Mouse (Mus musculus) cerebellum, adult 9-10 months (tissue): ENCODE data around the gene Reck.

Experiments
- DNase-seq: peaks from one replicate; pipeline ENCODE4 v3.0.0; 2022

The Reck gene

DNA sequence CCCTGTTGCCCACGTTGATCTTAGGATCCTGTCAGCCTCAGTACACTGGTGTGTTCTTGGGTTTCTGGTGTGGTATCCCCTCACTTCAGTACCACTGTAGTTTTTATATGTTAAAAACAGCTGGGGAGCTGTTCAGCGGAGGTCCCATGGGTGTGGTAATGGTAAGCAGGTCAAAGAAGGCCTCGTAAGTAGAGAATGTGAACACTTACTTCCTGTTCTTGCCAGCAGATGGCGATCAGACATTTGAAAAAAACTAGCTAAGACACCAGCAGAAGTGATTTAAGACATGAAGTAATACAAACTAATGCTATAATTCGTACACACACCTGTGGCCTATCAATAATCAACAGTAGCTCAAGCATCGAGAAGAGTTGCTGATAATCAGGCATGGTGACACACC is 31.1 kb downstream of the Reck start:
- peak; percentile 44 for DNase-seq

DNA sequence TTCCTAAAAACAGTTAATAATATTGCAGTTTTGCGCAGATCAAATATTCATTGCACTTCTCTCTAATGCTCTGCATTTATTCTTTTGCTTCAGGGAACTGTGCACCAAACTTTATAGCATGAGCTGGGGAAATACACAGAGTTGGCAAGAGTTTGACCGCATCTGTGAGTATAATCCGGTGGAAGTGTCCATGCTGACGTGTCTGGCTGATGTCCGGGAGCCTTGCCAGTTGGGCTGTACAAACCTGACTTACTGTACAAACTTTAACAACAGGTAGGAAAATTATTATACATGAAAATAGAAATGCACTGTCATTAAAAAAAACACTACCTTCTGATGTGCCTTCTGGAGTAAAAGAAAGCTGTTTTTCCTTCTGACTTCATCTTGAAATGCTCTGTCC is 42.9 kb downstream of the Reck start:
- DNase-seq, result no peak

DNA sequence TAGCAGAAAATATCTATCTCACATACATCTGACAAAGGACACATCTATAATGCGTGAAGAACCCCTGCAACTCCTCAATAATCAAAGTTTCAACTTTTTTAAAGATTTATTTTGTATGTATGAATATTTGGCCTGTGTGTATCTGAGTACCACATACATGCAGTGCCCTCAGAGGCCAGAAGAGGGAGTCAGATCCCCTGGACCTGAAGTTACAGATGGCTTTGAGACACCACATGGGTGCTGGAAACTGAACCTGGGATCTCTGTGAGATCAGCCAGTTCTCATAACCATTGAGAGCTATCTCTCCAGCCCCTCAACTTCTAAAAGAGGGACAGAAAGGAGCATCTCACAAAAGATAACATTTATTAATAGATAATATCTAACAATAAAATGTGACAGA is 45.3 kb downstream of the Reck start:
- DNase-seq, result no peak

DNA sequence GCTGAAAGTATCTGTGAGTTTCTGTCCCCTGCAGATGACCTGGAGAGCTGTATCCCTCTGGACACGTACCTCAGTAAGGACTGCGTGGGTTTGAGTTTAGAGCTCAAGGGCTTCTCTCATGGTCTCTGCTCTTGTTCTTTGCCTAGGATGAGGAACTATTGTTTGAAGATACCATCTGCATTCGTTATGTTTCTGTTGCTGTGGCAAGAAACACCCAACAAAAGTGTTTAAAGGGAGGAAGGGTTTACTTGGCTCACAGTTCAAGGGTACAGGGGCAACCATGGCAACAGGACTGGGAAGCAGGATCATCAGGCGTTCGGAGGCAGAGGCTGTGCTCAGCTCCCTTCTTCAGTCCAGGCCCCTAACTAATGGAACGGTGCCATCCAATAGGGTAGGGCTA is 49.8 kb downstream of the Reck start:
- no peak for DNase-seq

DNA sequence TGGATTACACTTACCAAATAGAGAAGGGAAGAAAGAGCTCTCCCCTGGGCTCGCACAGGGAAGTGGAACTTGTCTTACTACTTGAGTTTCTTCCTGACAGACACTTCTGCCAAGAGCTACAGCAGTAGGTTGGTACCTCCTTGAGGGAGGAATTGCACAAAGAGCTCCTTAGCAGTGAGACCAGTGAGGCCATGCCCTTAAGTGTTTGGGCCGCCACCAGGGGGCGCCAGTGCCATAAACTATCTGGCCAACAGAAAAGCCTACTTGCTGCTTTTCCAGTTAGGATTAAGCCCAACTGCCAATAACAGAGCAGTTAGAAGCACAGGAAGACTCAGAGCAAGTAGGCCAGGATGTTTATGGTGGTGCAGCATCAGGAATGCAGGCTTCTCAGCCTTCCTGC is 50.4 kb downstream of the Reck start:
- DNase-seq, result peak; percentile 65

DNA sequence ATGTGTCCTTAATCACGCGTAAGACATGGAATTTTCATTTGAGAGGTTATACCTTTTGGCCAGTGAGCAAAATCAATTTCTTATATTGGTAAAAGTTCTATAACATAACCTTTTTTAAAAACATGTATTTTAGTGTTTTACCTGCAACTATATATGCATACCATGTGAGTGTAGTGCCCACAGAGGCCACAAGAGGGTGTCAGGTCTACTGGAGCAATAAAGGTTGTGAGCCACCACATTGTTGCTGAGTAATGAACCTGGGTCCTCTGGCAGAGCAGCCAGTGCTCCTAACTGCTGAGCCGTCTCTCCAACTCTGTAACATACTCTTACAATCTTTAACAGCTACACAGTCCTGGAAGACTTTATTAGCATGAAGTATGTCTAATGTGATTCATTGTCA is 52.5 kb downstream of the Reck start:
- DNase-seq, result no peak

DNA sequence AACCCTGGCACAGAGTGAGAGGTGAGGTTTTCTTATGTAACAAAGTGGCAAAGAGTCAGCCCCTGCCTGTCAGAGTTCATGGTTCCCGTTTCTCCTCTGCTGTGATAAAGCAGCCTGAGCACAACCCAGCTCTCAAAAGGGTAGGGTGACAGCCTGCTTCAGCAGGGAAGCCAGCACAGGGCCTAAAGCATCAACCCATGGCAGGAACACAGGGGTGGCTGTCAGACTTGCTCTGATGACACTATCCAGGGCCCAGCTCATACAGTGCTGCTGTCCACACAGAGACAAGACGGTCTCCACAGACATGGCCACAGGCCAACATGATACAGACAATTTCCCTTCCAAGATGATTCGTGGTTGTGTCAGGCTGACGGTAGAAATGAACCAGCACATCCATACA is 56.5 kb downstream of the Reck start:
- no peak for DNase-seq

DNA sequence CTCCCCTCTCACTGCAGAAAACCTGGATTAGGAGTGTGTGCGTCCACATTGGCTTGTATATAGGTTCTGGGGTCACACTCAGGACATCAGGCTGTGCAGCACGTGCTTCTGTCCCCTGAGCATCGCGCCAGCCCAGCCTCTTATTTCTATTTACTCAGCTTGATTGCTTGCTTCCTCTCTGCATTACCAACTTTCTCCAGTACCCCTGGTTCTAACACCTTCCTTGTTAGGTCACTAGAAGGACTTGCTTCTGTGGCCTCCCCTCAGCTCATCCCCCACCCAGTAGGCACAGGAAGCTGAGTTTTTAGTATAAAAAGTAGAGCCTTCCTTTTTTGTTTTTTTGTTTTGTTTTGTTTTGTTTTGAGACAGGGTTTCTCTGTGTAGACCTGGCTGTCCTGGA is 60.9 kb downstream of the Reck start:
- DNase-seq, result no peak

DNA sequence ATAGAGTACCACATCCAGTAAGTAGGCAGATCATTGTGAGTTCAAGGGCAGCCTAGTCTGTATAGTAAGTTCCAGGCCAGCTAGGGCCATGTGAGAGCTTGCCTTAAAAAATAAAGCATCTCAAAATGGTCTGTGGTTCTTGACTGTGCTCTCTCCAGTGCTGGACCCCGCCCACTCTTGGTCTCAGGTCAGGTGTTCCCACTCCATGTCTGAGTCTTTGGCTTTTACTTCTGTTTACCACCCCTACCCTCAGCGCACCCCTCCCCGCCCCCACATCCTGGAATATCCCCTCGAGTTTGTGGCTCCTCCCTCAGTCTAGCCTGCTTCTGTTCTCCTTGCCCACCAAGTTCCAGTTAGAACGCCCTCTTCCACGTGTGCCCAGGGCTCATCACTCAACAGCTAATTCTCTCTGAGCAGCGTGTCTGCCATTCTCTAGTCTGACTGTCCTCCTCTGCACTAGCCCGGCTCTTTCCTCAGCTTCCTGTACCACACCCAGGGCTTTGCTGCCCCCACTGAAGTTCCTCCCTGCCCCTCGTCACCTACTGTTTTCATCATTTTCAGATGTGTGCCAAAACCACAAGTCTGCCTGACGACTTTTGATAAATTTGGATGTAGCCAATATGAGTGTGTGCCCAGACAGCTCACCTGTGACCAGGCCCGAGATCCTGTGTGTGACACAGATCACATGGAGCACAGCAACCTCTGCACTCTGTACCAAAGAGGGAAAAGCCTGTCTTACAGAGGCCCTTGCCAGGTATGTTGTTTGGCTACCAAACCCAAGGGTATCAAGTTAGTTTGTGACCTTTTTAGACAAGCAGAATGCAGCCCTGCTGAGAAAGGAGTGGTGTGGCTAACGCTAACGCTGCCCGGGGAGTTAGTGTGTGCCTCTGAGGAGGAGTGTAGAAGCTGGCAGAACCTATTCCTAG is 61.7 kb downstream of the Reck start:
- no peak for DNase-seq

DNA sequence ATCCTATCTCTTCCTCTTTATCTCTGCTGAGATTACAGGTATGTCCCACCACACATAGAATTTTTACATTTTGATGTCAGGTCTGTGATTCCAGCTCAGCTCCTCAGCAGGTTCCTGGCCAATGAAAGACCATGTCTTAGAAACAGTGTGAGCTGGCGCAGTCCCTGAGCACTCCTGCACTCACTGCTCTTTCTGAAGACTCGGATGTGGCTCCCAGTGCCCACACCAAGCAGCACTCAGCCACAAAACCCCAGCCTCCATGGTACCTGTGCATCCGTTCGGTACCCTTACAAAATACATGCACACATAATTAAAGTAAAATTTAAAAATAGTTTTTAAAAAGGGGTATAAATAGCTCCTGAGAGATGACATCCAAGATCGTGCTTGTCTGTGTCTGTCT is 66.0 kb downstream of the Reck start:
- DNase-seq, result no peak

DNA sequence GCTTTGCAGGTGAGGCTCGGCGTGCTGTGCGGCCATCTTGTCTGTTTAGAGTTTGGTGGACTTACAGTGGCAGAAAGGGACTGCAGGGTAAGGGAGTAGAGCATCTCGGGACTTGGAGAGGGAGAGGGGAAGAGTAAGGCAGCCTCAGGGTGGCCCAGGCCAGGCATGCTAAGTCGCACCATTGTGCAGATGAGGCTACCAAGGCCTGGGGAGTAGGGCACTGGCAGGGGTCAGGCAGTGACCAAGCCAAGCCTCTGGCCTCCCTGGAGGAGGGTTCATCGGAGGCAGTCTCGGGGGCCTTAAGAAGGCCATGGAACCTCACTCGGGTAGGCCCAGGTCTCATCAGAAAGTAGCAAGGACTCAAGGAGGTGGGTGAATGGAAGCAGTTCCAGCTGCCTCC is 67.1 kb downstream of the Reck start:
- DNase-seq, result no peak

DNA sequence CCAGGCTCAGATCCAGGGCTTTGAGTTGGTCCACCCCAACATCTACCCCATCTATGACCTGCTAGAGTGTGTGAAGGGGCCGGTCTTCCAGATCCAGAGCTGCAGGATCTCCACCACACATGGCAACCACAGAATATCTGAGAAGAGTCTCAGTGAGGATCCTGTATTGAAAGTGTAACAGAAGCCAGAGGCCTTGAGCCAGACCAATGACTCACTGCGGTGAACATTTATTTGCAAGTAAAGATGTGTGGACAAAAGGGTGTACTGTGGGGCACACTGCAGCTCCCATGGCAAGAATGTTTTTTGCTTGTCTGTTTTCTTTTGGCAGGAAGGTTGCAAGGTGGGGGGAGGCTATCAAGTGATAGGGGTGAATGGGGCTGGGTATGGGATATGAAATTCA is 72.2 kb downstream of the Reck start:
- no peak for DNase-seq

DNA sequence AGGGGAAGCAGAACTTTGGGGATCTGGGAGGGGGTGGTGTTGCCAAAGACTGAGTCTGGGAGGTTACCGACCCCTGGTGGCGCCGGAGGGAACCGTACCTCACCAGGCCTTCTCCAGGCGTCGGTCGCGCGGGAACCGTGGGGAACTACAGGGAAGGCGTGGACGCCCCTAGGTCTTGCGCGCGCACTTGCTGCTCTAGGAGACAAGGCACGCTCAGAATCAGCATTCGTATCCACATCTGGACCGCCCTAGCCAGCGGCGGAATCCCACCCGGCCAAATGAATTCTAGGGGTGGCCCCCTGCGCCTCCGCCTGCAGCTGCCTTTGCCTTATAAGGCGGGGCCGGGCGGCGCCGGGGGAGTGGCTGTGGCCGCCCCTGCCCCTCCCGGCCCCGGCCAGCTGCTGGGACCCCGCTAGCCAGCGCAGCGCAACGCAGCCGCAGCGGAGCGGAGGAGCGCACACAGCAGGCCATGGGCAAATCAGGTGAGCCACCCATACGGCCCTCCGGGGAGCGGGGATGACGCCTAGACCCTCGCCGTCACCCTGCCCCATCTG is 82.0 kb downstream of the Reck start, which contains the start of gene Glipr2:
TSS of gene Glipr2 (plus strand) at position 110 of the 554 bp plus-strand sequence.
- no peak for DNase-seq

DNA sequence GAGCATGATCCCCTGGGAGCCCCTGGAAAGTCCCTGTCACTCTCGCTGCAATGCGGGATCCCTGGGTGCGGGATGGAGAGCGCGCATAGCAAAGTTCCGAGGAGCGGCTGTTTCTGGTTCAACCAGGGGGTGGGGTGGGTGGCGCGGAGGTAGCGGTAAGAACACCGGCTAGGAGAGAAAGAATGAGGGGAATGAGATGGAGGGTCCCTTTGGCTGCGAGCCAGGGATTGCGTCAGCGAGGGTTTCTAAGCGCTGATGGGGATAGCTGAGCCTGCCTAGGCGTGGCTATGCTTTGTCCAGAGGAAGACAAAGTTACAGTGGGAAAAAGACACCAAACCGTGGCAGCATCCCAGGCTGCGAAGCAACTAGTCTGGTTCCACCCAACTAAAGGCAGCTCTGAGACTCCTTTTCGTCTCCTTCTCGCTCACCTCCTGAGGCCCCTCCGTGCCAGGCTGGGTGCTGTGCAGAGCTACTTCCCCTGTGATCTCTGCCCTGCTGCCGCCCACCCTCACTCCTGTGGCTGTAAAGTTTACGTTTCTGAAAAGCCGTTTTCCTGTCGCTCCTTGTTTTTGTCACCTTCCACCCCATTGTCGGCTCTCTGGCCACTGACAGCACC is 82.6 kb downstream of the Reck start:
- no peak for DNase-seq

DNA sequence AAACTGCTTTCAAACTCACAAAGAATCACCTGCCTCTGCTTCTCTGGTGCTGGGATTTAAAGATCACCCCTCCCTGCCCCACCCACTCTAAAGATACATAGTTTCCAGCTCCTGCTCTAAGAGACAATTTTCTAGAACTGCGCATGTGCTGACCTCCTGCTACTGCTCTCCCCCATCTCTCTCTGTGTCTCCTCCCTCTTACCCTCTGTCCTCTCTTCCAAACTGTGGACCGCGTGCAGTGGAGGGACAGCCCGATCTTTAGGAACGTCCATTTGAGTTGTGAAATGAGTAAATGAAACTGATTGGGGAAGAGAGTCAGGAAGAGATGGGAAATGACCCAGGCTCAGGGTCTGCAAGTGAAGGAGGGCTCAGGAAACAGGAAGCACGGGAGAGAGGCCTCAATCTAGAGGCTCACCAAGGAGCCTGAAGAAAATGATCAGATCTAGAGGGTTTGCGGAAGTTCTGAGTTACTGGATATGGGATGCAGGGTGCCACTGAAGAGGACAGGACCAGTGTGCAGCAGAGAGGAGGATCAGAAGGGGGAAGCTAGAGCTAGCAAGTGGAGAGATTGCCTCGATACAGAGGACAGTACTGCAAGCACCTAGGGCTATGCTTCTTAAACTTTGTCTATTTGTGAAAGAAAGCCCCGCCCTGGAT is 84.3 kb downstream of the Reck start:
- no peak for DNase-seq

DNA sequence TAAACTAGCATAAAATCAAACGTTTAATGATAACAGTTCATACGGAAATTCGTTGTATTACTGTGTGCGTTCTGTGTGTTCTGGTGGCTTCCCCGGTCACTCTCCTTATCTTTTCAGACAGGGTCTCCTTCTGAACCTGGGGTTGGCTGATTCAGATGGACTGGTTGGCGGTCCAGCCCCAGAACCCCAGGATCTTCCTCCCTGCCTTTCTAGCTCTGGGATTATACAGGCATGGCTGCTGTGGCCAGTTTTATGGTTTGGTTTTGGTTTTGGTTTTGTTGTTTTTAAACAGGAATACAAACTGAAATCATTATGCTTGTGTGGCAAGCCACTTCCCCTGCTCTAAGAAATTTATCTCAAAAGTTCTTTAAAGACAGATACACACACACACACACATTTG is 84.9 kb downstream of the Reck start:
- no peak for DNase-seq

DNA sequence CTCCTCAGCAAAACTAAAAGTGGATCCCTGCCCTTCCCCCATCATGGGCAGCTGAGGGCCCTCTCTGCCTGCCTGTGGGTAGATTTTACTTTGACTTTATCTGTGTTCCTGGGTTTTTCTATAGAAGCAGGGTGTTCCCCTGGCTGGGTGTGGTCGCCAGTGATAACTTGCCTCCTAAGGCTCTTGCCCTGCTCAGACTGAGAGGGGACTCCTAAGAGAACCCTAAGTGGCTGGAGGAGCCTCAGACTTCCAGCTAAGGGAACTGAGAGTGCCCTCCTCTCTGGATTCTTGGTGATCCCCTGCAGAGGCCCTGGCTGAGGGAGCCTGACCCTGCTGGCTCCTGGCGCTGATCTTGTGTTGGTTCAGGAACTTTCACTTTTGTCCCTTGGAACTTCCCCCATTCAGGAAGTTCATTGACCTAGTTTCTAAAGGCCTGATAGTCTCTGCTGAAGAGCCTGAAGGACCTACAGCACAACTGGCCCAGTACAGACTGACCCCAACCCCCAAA is 89.0 kb downstream of the Reck start:
- DNase-seq, result no peak

DNA sequence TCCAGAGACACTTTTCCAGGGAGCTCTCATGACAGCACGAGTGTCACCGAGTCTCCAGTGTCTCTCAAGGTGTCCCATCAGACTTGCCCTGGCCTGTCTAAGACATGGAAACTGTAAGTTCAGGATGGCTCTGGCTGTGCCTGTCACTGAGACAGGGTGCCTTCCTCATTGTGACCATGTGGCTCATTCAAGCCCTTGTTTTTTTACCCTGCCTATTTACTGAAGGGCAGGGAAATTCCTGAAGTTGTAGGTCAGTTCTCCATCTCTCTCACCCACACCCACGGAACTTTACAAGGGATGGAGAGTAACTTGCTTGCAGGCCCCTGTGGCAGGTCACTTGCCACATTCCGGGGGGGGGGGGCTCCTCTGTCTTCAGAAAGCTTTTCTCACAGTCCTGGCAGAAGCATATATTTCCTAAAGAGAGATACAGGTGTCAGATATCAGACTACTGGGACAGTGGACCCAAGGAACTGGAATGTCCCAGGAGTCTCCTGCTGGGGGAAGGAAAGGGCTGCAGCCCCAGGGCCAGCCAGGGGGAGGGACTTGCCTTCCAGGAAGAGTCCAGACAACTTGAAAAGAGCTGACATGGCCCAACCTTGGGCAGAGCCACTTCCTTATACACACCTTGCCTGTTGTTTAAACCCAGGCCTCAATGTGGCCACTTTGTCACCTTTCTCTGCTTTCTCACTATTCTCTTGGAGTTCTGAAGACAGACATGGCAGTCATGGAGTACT is 89.8 kb downstream of the Reck start:
- DNase-seq, result no peak

DNA sequence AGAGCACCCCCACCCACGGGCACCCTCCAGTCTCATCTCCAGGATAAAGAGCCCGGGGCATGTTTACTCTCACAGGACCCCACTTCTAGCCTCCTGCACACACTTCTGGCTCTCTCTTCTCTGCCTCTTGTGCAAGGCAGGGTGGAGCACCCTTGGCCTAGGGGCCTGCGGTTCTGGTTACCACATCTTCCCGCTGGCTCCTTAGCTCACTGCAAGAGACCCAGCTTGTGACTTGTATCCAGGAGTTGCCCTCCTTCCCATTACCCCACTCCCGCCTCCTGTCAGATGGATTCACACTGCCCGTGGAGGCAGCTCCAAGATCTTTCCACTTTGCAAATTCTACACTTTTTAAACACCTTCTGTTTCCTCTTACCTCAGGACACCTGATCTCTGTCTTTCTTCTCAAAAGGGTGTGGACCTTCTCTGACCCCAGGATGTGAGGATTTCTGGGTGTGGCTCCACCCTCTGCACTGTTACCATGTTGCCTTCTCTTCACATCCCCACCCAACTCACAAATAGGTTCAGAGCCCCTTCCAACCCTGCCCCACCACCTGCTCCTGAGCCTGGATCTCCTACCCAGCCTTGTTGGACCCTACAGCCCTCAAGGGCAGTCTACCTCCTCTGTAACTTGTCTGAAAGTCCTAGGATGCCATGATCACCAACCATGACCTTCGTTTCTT is 90.7 kb downstream of the Reck start:
- DNase-seq, result no peak

DNA sequence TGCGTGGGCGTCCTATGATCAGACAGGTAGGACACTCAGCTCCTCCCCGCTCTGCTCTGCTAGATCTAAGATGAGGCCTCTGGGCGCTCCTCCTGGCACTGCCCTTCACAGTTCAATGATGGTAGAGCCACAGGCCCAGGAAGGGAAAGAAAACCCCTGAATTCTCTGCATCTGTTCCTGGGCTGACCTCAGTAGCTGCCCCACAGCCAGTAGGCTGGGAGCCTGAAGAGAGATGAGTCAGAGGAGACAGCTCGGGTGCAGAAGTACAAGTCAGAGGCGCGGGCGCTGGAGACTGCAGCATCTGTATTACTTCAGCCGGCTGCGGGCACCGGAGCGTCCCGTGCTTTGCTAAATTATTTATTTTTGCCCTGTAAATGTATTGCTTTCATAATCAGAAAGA is 93.3 kb downstream of the Reck start:
- DNase-seq, result peak; percentile 44

DNA sequence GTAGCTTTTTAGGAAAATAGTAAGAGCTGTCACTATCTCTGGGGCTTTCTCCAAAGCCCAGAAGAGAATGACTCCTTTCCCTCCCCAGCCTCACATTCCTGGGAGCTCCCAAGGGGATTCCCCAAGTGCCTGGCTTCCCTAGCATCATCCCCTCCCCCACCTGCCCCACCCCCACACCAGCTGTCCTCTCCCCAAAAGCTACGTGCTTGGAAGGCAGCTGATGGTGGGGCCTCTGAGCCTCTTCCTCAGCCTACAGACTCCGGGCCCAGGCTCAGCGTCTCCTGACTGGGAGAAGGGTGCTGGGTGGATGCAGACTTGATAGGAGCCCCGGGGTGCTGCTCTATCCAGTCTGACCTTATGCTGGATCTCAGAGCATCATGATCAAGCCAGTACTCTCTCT is 94.0 kb downstream of the Reck start:
- DNase-seq, result no peak
